Mouse (Mus musculus): ENCODE data around the gene Gm379. TPM values are rescaled to one million over a fixed set of nuclear protein-coding genes. Genes with fewer than 3 reads are reported as not detected.

The Gm379 gene
- 0.11 and 0.14 TPM in 2 replicates for polyA plus RNA-seq (2012; rRNA removed)

DNA sequence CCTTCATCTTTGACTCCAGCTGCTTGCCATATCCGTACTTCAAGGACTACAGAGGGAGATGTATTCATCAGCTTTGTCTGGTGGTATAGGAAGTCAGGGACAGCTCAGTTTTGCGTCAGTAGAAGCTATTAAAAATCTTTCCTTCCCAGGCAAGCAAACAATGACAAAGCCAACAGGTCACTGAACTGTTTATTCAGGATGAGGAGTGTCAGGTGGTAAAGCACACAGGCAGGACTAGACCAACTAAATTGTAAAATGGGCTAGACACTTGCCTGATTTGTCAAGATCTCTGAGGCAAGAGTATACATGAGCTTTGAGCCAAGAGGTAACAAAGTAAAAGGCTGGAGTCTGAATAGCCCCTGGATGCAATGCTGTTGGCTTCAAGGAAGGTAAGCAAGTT is at the start of gene Gm379:
TSS of gene Gm379 (minus strand) at position 7 of the 400 bp plus-strand sequence.

Other genes with a start within 250 kb of the Gm379 start
- 1.3 and 1.4 TPM in 2 replicates for gene Brwd3, start 169.5 kb upstream of the Gm379 start, polyA plus RNA-seq (2012; rRNA removed)